Mouse (Mus musculus) regulatory T cell (primary cell): ENCODE measurements around the gene Plk5.

ENCODE experiments used
- in situ Hi-C: fragments of 300-600 bp; cut with MboI, MseI; formaldehyde crosslinking; loops from one replicate; pipeline ENCODE4 v1.15.1; 2025; ENCODE audit warnings: high pct_unique_total_duplicates

The Plk5 gene

GRCm38 (mm10) chr10:80388731-80389130 is 32.5 kb downstream of the Plk5 start:
- in situ Hi-C loops: no loop called here

- in situ Hi-C loops: no loop called here
These were observed 33.0 kb downstream of the Plk5 start for GRCm38 (mm10) chr10:80389185-80389708.

- in situ Hi-C loops: no loop called here
These were observed 34.4 kb downstream of the Plk5 start for GRCm38 (mm10) chr10:80390697-80391096.

GRCm38 (mm10) chr10:80392687-80393086 is 36.4 kb downstream of the Plk5 start:
- in situ Hi-C loops: no loop called here

- in situ Hi-C loops: no loop called here
These were observed 38.9 kb downstream of the Plk5 start for GRCm38 (mm10) chr10:80395025-80395627.

GRCm38 (mm10) chr10:80396822-80397523 is 40.7 kb downstream of the Plk5 start:
- in situ Hi-C loops: no loop called here

- in situ Hi-C loops: no loop called here
These were observed 41.4 kb downstream of the Plk5 start for GRCm38 (mm10) chr10:80397524-80398173.

GRCm38 (mm10) chr10:80398174-80398535 is 41.9 kb downstream of the Plk5 start:
- in situ Hi-C loops: no loop called here

GRCm38 (mm10) chr10:80398719-80399190 is 42.5 kb downstream of the Plk5 start:
- in situ Hi-C loops: no loop called here

GRCm38 (mm10) chr10:80399191-80399972 is 43.1 kb downstream of the Plk5 start, which contains the start of gene Mbd3:
TSS of gene Mbd3 (minus strand) at chr10:80399550.
- in situ Hi-C loops: no loop called here

- in situ Hi-C loops: no loop called here
These were observed 43.9 kb downstream of the Plk5 start for GRCm38 (mm10) chr10:80399973-80400703.

- in situ Hi-C loops: no loop called here
These were observed 44.5 kb downstream of the Plk5 start for GRCm38 (mm10) chr10:80400704-80401161.

GRCm38 (mm10) chr10:80403044-80403692 is 46.9 kb downstream of the Plk5 start:
- in situ Hi-C loops: no loop called here

- in situ Hi-C loops: no loop called here
These were observed 49.4 kb downstream of the Plk5 start for GRCm38 (mm10) chr10:80405481-80406173.

GRCm38 (mm10) chr10:80406684-80407501 is 50.6 kb downstream of the Plk5 start, which contains the start of gene Uqcr11:
TSS of gene Uqcr11 (minus strand) at chr10:80406830.
- in situ Hi-C loops: no loop called here

GRCm38 (mm10) chr10:80407924-80408323 is 51.7 kb downstream of the Plk5 start:
- in situ Hi-C loops: no loop called here

- in situ Hi-C loops: no loop called here
These were observed 56.6 kb downstream of the Plk5 start for GRCm38 (mm10) chr10:80412656-80413541.
